Mouse (Mus musculus) small intestine, adult 2 months (tissue): ENCODE measurements around the gene Nae1.

Experiments used
- CTCF ChIP-seq: fragments of 200-500 bp; IDR thresholded peaks from 2 replicates; pipeline ENCODE4 v1.5.1; 2012; ENCODE audit warnings: low read depth, mild to moderate bottlenecking, control low read depth, inconsistent platforms, low read length, moderate library complexity, mixed read lengths; ENCODE audit not compliant: insufficient replicate concordance, insufficient read length; ENCODE audit errors: extremely low read depth
- POLR2A ChIP-seq: fragments of 200-500 bp; IDR thresholded peaks from 2 replicates; pipeline ENCODE4 v1.6.1; 2012; ENCODE audit warnings: low read depth, mild to moderate bottlenecking, control low read depth, inconsistent platforms, low read length, moderate library complexity

DNA sequence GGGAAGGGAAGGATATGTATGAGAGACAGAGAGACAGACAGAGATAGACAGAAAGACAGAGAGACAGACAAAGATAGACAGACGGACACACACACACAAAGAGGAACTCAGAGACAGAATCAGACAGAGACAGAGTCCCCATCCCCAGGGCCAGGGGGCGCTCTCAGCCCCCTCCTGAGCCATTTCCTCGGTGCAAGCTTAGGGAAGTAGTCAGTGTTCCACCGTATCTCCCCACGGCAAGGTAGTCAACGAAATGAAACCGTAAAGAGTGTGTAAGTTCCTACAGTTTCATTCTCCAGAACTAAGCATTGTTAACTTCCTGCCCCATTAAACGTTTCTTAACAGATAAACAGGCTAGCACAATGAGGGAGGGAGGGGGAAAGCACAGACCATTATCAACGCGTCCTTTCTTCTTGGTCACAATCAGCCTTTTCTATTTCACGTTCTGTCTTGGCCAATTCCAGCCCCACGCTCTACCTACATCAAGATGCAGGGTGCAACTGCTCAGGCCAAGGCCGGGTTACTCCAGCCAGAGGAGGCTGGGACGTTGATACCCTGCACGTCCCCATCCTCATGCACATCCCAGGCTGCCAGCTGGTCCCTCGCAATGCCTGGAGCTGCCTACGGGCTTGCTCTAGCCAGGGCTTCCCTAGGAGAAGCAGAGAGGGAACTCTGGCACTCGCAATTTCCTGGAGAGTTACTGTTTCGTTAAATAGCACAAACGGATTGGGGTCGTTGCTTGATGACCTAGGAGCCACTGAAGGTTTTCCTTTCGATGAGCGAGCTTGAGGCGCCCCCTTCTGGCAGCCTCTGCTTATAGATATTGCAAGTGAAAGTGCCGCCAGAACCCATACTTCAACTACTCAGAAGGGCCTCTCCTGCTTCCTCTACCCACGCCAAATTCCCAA, 36.3 kb upstream of the Nae1 start:
- TF ChIP-seq CTCF (peak; percentile 94), POLR2A (no peak)
